Mouse (Mus musculus): ENCODE results near the gene 1520401A03Rik. TPM values are rescaled to one million over a fixed set of nuclear protein-coding genes. Genes with fewer than 3 reads are reported as not detected.

1520401A03Rik gene
- polyA plus RNA-seq, 1 experiment from 2014 or later = 0.32 TPM

DNA sequence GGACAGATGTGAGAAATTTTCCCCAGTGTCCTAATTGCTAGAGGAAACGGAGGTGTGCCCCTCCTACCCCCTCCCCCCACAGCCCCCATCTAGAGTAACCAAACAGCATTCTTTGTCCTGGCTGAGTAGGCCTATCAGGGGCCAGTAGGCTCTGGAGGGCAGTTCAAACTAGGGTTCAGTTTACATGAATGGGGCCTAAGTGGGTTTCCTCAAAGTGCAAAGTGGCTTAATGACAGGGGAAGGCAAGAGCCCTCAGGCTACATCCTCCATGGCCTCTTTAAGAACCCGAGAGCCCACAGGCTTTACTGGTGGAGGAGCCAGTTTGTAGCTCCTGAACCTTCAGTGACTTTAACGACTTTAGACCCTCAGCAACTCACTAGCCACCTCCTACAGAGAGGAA, 26.8 kb downstream of the 1520401A03Rik start:
- Histone ChIP-seq H3K27ac (no peak overlapping the region), H3K4me1 (peaks cover 7% of the 10 kb centered on the region; the same call in 1 of the 2 replicates), H3K9me3 (no peaks in the 10 kb centered on the region), H3K4me2 (no peak overlapping the region), H3K36me3 (no peaks in the 10 kb centered on the region), H3K27me3 (peaks cover 38% of the 10 kb centered on the region), H3K9ac (no peak overlapping the region), H3K4me3 (no peak overlapping the region)
- WGBS = 4% methylated on average over 3 of the region's 3 CpGs
- ATAC-seq (ENCODE audit: insufficient number of reproducible peaks, insufficient read depth, low FRiP score, low TSS enrichment, low read depth) = no peak

DNA sequence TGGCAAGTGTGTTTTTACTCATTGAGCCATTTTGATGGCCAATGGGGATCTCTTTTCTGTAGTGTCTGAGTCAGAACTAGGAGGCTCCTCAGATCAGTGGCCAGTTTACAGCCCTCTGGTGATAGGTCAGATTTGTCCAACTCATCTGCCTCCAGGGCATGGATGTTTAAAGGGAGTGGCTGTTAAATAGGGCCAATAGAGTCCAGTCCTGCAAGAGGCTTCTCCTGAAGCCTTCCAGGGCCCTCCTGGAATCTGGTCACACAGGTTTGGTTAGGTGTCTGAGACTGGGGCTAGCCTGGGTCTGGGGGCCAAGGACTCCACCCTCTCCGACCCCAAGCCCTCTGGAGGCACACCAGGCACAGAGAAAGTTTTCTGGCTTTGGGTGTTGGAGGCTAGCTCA, 28.1 kb downstream of the 1520401A03Rik start:
- H3K4me2 ChIP-seq = no peak overlapping the region
- no peak for ATAC-seq (ENCODE audit: insufficient number of reproducible peaks, insufficient read depth, low FRiP score, low TSS enrichment, low read depth)
- H3K27ac ChIP-seq = no peak overlapping the region
- peaks cover 4% of the 10 kb centered on the region; the same call in 1 of the 2 replicates for H3K4me1 ChIP-seq
- no peaks in the 10 kb centered on the region for H3K36me3 ChIP-seq
- no peaks in the 10 kb centered on the region for H3K9me3 ChIP-seq
- WGBS = 55% methylated on average over 1 of the region's 1 CpGs
- peaks cover 25% of the 10 kb centered on the region for H3K27me3 ChIP-seq
- H3K4me3 ChIP-seq = no peak overlapping the region
- H3K9ac ChIP-seq = no peak overlapping the region

DNA sequence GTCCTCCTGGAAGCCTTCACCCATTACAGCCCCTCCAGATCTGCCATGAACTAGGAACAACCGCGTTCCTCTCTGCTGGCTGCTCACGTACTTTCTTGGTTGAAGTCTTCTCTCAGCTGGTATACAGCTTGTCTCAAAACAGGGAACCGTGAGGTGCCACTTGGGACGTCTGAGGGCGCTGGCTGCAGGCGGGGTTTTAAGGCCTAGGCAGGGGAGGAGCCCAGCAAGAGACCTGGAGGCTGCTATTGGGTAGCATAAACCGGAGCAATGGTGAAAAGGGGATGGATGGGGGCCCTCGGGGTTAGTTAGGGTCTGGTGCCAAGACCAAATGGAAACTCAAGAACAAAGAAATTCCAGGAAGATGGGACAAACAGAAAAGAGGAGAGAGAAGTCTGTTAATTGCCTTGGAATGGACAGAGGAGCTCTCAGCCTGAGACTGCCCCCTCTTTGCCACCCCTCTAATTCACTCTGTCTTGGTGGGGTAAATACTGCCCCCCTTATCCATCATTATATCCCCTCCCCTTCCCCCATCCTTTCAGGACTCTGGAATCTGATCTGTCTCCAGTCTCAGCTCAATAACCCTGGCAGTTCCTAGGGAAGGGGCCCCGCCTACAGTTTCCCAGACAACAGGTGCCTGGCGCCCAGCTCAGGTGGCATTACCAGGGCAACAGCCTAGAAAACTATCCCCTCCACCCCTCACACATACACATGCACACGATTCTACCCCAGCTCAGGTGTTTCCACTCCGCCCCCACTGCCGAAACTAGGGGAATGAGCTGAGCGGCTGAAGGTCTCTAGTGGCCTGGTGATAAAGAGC, 38.5 kb downstream of the 1520401A03Rik start, which contains the start of gene Cldn9:
Gene Cldn9 (minus strand): TSS at position 171 of the 817 bp plus-strand sequence.
- no peaks in the 10 kb centered on the region for H3K9me3 ChIP-seq
- peak within 1 kb of the TSS; percentile 46 for H3K9ac ChIP-seq
- H3K4me3 ChIP-seq = peak within 1 kb of the TSS; percentile 30
- peak; percentile 87 for ATAC-seq (ENCODE audit: insufficient number of reproducible peaks, insufficient read depth, low FRiP score, low TSS enrichment, low read depth)
- H3K27ac ChIP-seq = peak within 1 kb of the TSS; percentile 44
- peaks cover 62% of the 10 kb centered on the region for H3K27me3 ChIP-seq
- WGBS = 8% methylated on average over 15 of the region's 15 CpGs
- H3K4me1 ChIP-seq = peaks cover 19% of the 10 kb centered on the region
- no peaks in the 10 kb centered on the region for H3K36me3 ChIP-seq
- H3K4me2 ChIP-seq = peak within 1 kb of the TSS; percentile 47

DNA sequence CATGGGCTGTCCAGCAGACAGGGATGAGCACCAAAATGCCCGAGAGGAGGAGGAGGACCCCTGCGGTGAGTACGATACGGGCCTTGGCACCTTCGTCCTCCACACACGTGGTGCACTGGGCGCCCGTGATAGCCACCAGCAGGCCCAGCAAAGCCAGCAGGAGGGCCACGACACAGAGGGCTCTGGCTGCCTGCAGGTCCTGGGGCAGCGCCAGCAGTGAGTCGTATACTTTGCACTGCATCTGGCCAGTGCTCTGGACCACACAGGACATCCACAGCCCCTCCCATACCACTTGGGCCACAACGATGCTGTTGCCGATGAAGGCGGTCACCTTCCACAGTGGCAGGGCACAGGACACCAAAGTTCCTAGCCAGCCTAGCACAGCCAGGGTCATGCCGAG, 39.4 kb downstream of the 1520401A03Rik start:
- H3K9me3 ChIP-seq = no peaks in the 10 kb centered on the region
- H3K36me3 ChIP-seq = no peaks in the 10 kb centered on the region
- H3K4me2 ChIP-seq = peak overlapping the region; percentile 47
- peak overlapping the region; percentile 36 for H3K27ac ChIP-seq
- peak overlapping the region; percentile 30 for H3K4me3 ChIP-seq
- H3K27me3 ChIP-seq = peaks cover 71% of the 10 kb centered on the region
- ATAC-seq (ENCODE audit: insufficient number of reproducible peaks, insufficient read depth, low FRiP score, low TSS enrichment, low read depth) = no peak
- 13% methylated on average over 15 of the region's 15 CpGs for WGBS
- peak overlapping the region; percentile 46 for H3K9ac ChIP-seq
- H3K4me1 ChIP-seq = peaks cover 19% of the 10 kb centered on the region

DNA sequence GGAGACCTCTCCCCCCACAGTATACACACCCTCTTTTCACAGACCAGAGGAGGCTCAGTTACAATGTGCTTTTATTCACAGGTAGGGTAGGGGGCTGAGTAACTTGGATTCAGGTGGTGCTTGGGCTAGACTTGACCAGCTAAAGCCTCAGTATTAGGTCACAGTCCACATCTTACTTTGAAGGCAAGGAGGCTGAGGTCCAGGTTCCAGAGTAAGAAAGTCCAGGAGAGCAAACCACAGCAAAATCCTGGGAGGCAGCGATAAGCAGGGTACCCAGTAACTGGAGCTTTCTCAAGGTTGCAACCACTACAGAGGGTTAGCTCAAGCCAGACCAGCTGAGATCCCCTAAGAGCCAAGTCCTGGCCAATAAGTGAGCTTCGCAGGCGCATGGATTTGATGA, 40.1 kb downstream of the 1520401A03Rik start:
- 55% methylated on average over 3 of the region's 3 CpGs for WGBS
- Histone ChIP-seq H3K27ac (no peak overlapping the region), H3K4me3 (peak overlapping the region; percentile 30), H3K9me3 (no peaks in the 10 kb centered on the region), H3K4me2 (peak overlapping the region; percentile 47), H3K36me3 (no peaks in the 10 kb centered on the region), H3K9ac (peak overlapping the region; percentile 46; the same call in 1 of the 2 replicates), H3K27me3 (peaks cover 77% of the 10 kb centered on the region), H3K4me1 (peaks cover 22% of the 10 kb centered on the region)
- ATAC-seq (ENCODE audit: insufficient number of reproducible peaks, insufficient read depth, low FRiP score, low TSS enrichment, low read depth) = no peak

DNA sequence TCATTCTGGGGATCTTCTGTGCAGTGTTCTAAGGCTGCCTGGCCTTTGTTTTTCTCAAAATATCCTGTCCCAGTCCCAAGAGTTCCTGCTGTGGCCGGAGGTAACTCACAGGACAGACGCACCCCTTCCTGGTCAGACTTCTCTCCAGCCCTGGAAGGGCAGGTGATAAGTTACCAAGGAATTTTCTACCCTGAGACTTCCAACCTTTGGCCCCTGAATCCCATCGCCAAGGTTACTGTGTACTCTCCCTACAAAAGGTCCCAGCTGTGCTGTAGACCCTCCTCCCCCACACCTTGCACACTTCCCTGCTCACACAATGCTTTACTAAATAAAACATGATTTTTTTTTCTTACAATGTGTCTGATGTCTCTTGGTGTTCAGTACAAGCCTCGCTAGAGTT, 40.5 kb downstream of the 1520401A03Rik start:
- Histone ChIP-seq H3K27me3 (peaks cover 78% of the 10 kb centered on the region), H3K36me3 (no peaks in the 10 kb centered on the region), H3K9me3 (no peaks in the 10 kb centered on the region), H3K27ac (no peak overlapping the region), H3K4me2 (peak overlapping the region; percentile 47), H3K4me3 (peak overlapping the region; percentile 30; the same call in 1 of the 2 replicates), H3K4me1 (peaks cover 24% of the 10 kb centered on the region), H3K9ac (no peak overlapping the region)
- WGBS = 59% methylated on average over 4 of the region's 4 CpGs
- no peak for ATAC-seq (ENCODE audit: insufficient number of reproducible peaks, insufficient read depth, low FRiP score, low TSS enrichment, low read depth)

DNA sequence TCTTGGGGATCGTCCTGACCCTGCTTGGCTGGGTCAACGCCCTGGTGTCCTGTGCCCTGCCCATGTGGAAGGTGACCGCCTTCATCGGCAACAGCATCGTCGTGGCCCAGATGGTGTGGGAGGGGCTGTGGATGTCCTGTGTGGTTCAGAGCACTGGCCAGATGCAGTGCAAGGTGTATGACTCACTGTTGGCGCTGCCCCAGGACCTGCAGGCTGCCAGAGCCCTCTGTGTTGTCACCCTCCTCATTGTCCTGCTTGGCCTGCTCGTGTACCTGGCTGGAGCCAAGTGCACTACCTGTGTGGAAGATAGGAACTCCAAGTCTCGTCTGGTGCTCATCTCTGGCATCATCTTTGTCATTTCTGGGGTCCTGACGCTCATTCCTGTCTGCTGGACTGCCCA, 41.5 kb downstream of the 1520401A03Rik start:
- Histone ChIP-seq H3K4me1 (peaks cover 32% of the 10 kb centered on the region), H3K9ac (no peak overlapping the region), H3K27me3 (peaks cover 87% of the 10 kb centered on the region), H3K27ac (no peak overlapping the region), H3K4me2 (peak overlapping the region; percentile 51), H3K36me3 (no peaks in the 10 kb centered on the region), H3K4me3 (peak overlapping the region; percentile 31; the same call in 1 of the 2 replicates), H3K9me3 (no peaks in the 10 kb centered on the region)
- 73% methylated on average over 10 of the region's 10 CpGs for WGBS
- no peak for ATAC-seq (ENCODE audit: insufficient number of reproducible peaks, insufficient read depth, low FRiP score, low TSS enrichment, low read depth)

DNA sequence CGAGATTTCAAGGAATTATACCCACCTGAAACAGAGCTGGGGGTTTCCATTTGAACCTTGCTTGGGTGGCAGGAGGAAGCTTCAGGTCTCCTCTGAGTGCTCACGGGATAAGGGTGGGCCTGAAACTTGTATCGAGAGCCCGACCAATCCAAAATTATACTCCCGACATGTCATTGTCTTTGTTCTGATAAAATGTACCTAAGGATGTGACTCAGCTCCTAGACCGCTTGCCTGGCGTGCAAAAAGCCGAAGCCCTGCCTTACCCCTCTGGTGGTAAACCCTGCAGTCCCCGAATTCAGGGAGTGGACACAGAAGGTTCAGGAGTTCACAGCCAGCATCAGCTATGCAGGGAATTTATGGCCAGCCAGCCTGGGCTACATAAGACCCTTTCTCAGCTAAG, 42.2 kb downstream of the 1520401A03Rik start:
- ATAC-seq (ENCODE audit: insufficient number of reproducible peaks, insufficient read depth, low FRiP score, low TSS enrichment, low read depth) = no peak
- Histone ChIP-seq H3K4me1 (peaks cover 39% of the 10 kb centered on the region), H3K9me3 (no peaks in the 10 kb centered on the region), H3K4me2 (peak overlapping the region; percentile 51), H3K36me3 (no peaks in the 10 kb centered on the region), H3K27ac (no peak overlapping the region), H3K27me3 (peaks cover 94% of the 10 kb centered on the region), H3K9ac (0 out of 2 replicates have a peak overlapping the region, but pooled peaks have one; percentile 49), H3K4me3 (peak overlapping the region; percentile 31)
- 65% methylated on average over 9 of the region's 9 CpGs for WGBS

DNA sequence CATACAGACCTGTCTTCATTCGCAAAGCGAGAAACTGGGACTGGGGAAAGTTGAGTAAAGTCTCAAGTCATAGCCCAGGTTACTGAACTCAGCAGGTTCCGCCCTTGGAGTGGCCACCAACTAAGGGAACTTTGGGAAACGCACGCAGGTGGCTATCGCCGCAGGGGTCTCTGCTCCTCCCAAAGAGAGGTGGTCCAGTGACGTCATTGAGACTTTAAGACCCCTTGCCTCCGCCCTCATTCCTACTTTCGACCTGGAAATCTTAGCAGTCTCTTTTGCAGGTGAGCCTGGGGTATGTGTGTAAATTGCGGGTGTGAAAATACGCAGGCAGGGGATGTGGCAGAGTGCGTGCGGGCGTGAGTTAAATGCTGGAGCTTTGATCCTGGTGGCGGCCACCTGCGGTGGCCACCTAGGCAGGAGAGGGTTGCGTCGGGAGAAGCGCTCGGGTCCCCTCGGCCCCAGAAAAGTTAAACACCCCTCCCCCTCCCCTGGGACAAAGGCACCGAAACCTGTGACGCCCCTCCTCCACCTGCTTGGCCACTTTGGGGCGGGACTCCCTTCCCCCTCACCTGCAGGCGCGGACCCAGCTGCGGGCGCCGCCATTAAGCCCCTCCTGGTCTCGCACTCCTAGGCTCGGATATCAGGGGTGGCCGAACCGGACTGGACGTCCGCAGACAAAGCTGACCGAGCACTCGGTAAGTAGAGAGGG, 43.3 kb downstream of the 1520401A03Rik start, which contains the start of gene Cldn6:
Gene Cldn6 (plus strand): TSS at position 123 of the 709 bp plus-strand sequence.
- no peak for ATAC-seq (ENCODE audit: insufficient number of reproducible peaks, insufficient read depth, low FRiP score, low TSS enrichment, low read depth)
- H3K36me3 ChIP-seq = no peaks in the 10 kb centered on the region
- peaks cover 85% of the 10 kb centered on the region for H3K27me3 ChIP-seq
- H3K9ac ChIP-seq = 0 out of 2 replicates have a peak within 1 kb of the TSS, but pooled peaks have one; percentile 49
- H3K4me2 ChIP-seq = peak within 1 kb of the TSS; percentile 51
- WGBS = 2% methylated on average over 38 of the region's 38 CpGs
- no peaks in the 10 kb centered on the region for H3K9me3 ChIP-seq
- peak within 1 kb of the TSS; percentile 5; the same call in 1 of the 2 replicates for H3K27ac ChIP-seq
- peaks cover 47% of the 10 kb centered on the region for H3K4me1 ChIP-seq
- H3K4me3 ChIP-seq = peak within 1 kb of the TSS; percentile 31

DNA sequence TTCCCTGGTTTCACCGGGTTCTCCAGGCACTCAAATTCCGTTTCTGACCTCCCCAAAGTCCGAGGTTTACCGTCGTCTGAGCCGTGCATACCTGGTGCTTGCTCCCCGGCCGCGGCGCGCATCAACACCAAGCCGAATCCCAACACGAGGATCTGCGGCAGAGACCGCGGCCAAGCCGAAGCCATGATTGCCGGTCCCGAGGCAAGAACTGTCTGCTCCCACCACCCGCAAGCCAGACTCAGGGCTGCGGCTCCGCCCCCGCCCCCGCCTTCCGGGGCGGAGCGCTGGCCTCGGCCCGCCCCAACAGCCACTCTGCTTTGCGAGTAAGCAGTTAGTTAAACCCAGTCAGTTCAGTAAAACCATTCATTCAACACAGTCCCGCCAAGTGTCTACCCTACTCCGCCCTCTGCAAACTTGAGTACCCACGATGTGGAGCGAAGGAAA, 45.3 kb downstream of the 1520401A03Rik start, which contains the start of gene Tnfrsf12a:
Gene Tnfrsf12a (minus strand): TSS at position 233 of the 444 bp plus-strand sequence.
- ATAC-seq (ENCODE audit: insufficient number of reproducible peaks, insufficient read depth, low FRiP score, low TSS enrichment, low read depth) = peak; percentile 50
- peaks cover 40% of the 10 kb centered on the region for H3K4me1 ChIP-seq
- H3K27me3 ChIP-seq = peaks cover 65% of the 10 kb centered on the region
- H3K4me3 ChIP-seq = peak within 1 kb of the TSS; percentile 58
- no peaks in the 10 kb centered on the region for H3K36me3 ChIP-seq
- no peak within 1 kb of the TSS; the same call in 1 of the 2 replicates for H3K27ac ChIP-seq
- H3K9ac ChIP-seq = peak within 1 kb of the TSS; percentile 73
- no peaks in the 10 kb centered on the region for H3K9me3 ChIP-seq
- H3K4me2 ChIP-seq = peak within 1 kb of the TSS; percentile 97
- under 1% methylated on average over 34 of the region's 34 CpGs for WGBS

DNA sequence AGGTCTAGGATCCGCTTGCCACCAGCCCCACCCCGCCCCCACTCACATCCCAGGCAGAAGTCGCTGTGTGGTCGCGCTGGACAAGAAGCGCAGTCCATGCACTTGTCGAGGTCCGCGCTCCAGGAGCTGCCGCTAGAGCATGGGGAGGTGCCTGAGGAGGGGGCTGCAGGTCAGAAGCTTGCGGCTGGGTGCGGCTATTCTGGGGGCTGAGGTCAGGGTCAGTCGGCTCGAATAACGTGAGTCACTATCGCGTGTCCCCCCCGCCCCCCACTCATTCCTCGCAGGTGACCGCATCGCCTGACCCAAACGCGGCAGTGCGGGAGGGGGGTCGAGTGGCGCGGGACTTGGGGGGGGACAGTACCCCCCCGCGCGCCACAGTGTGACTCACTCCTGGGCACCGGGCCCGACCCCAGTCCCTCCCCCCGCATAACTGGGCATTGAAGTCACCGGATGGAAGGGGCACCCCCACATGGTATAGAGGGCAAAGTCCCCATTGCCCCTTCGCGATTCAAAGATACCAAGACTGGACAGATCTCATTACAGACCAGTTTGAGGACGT, 46.0 kb downstream of the 1520401A03Rik start:
- Histone ChIP-seq H3K9ac (peak overlapping the region; percentile 73), H3K4me3 (peak overlapping the region; percentile 58), H3K4me1 (peaks cover 40% of the 10 kb centered on the region), H3K4me2 (peak overlapping the region; percentile 97), H3K27me3 (peaks cover 58% of the 10 kb centered on the region), H3K36me3 (no peaks in the 10 kb centered on the region), H3K27ac (no peak overlapping the region), H3K9me3 (no peaks in the 10 kb centered on the region)
- no peak for ATAC-seq (ENCODE audit: insufficient number of reproducible peaks, insufficient read depth, low FRiP score, low TSS enrichment, low read depth)
- 2% methylated on average over 33 of the region's 37 CpGs for WGBS

Data from embryonic facial prominence, embryonic 13.5 days (tissue).